Mouse (Mus musculus) lung, postnatal 0 days (tissue): ENCODE measurements at regions not wholly inside any gene's neighbourhood (a gene's known extent, or its start where the extent isn't known, plus 50 kb on each side); places are given as distances from the start of the nearest gene placed in this dataset.

Source experiments
- CTCF ChIP-seq: IDR thresholded peaks from 2 replicates; pipeline ENCODE4 v1.5.1; 2016; ENCODE audit warnings: antibody characterized with exemption, mild to moderate bottlenecking
- EP300 ChIP-seq: IDR thresholded peaks from 2 replicates; pipeline ENCODE4 v1.6.1; 2016; ENCODE audit warnings: antibody characterized with exemption, mild to moderate bottlenecking, control low read depth

DNA sequence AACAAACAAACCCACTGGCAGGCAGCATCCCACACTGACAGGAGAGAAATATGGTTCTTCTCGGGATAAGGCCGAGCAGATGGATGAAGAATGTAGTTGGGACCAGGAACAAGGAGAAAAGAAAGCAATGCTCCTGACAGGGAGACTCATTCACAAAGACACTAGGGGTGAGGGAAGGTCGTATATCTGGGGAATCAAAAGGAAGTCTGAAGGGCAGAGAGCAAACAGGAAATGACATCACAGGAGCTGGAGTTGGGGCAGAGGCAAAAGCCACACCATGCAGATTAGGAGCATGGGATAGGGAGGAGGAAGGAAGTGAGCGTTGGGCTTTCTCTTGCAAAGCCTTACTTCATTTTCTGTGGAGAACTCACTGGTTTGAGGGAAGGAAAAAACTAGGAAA, 174.4 kb downstream of the Sptssa start:
- TF ChIP-seq EP300 (no peak), CTCF (no peak)
